Mouse (Mus musculus) left cerebral cortex, adult 18-20 months (tissue): Measurements from ENCODE around the gene Scube2. TPM values are rescaled to one million over a fixed set of nuclear protein-coding genes. Genes with fewer than 3 reads are reported as not detected.

ENCODE experiments used
- DNase-seq, 2 experiments: peaks; one replicate each; pipeline ENCODE4 v3.0.0; 2021 to 2022; ENCODE audit warnings: low spot score in 2 of 2, mixed read lengths in 1 of 2
- total RNA-seq, 2 experiments: library from RNA; stranded (reverse); gene quantifications; 2 replicates each; pipeline ENCODE4 v1.2.3; 2021

Scube2 gene
- total RNA-seq, 2 experiments from 2014 or later: 0.93 to 1.1 TPM

DNA sequence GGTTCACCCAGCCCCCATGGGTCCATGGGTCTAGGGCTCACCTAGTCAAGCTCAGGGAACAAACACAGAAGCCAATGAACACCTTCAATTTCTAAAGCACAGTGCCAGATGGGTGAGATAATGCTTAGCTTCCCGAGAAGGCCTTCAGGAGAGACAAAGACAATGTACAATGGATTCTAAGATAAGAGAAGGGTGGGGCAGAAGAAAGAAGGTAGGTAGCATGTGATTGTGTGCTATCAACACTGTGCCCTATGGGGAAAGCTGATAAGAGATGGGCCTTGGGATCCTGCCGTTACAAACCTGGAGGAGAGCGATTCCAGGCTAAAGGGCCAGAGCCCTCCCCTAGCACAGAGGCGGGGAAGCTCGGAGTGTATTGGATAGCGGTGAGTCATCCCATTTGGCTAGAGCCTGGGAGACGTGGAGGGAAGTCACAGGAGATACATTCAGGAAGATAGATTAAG lies 12.7 kb downstream of the Scube2 start:
- peak in 1 of 2 experiments; percentile 19 for DNase-seq

- peak in 1 of 2 experiments; percentile 16 for DNase-seq
Measured at GRCm38 (mm10) chr7:109852017-109852416, 13.5 kb downstream of the Scube2 start.

GRCm38 (mm10) chr7:109850531-109850930 lies 14.9 kb downstream of the Scube2 start:
- no peak for DNase-seq

GRCm38 (mm10) chr7:109849750-109850434 lies 15.6 kb downstream of the Scube2 start:
- DNase-seq: no peak

DNA sequence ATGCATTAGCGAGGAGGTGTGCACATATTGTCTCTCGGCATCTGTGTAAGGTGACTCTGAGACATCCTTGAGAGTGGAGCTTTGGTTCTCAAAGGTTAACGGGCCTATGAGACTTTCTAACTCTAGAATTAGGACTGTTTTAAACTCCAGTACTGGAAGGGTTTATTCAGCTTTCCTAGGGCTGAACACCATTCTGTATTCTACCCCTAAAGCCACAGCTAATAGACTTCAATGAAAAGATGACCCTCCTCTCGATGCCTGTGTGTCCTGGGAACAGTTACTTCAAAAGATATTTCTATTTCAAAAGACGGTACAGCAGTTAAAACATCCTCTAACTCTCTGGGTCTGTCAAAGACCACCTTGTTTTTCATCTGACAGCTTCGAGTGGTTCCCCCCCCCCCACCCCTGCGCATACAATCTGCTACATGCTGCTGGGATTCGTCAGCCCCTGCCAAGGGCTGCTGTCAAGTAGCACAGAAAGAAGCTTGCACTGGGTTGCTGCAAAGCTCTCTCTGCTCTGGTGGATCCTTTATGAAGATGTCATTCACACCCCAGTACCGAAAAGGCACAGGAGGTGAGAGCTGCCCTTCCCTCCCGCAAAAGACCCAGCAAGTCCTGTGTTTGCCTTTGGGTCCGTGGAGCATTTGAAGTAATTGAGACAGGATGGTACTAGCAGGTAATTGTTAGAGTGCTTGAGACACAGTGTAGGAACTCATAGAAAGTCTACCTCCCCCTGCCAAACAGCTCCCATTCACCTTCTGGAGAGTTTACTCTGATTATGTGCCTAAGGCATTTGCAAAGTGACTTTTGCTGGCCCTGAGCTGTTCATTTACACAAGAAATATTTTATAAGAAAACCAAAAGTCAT lies 16.4 kb downstream of the Scube2 start:
- no peak for DNase-seq

- DNase-seq: no peak
Measured at GRCm38 (mm10) chr7:109844100-109844499, 21.4 kb downstream of the Scube2 start.

DNA sequence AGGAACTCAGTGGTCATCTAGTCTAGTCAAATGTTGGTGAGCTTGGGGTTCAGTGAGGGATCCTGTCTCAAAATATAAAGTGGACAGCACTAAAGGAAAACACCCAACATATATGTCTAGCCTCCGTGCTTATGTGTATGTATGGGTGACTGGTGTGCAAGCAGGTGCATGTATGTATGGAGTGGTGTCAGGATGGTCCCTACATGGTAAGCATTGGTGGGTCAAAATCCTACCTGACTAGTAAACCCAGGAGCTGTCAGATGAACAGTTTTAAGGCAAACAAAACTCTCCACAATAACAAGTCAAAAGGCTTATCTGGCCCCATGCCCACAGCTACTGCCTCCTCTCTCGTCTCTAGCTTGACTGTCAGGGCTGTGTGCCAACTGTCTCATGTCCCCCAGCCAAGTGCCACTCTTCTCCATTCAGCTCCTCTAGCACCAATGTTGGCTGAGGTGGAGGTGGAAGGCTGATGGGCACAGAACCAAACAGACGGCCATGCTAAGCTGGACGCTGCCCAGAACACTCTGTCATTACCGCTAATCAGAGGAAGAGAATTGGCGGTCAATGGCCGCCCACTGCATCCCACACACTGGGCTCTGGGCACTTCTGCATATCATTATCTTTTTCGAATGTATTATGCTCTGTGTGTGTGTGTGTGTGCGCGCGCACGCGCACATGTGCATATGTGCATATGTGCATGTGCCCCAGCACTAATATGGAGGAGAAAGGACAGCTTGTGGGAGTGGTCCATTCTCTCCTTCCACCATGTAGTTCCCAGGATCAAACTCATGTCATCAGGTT lies 23.7 kb downstream of the Scube2 start:
- DNase-seq: peak in 1 of 2 experiments; percentile 33

DNA sequence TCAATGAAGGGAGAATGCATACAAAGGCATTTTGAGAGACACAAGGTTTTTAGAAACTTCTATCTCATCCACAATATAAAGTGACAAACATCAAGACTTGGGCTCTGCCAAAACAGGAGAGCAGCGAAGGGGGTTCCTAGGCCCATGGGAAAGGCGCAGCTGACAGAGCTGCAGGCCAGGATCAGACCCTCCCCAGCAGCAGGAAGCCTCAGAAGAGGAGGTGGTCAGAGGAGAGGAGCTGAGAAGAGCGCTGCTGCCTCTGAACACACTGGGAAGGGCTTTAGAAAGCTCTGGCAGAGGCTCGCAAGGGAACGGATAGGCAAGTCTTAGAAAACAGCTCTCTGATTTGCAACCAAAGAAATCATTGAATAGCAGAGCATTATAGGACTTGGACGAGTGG lies 24.4 kb downstream of the Scube2 start:
- DNase-seq: no peak

DNA sequence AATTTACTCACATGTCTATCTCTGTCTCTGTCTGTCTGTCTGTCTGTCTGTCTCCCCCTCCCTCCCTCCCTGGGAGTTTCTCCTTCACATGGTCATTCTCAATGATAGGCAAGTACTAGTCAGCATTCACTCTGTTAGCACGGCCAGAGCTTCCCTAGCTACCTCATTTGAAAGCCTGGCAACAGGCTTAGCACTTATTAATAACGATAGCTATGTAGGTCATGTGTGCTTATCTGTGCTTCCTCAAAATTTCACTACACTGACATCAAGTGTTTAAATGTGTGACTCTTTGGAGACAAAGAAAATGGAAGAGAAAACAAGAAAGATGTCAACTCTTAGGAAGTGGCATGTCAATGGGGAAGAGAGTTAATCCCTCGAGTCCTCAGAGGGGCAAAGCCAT lies 26.9 kb downstream of the Scube2 start:
- no peak for DNase-seq

- DNase-seq: no peak
Measured at GRCm38 (mm10) chr7:109837651-109838050, 27.8 kb downstream of the Scube2 start.

- no peak for DNase-seq
Measured at GRCm38 (mm10) chr7:109834894-109835293, 30.6 kb downstream of the Scube2 start.

DNA sequence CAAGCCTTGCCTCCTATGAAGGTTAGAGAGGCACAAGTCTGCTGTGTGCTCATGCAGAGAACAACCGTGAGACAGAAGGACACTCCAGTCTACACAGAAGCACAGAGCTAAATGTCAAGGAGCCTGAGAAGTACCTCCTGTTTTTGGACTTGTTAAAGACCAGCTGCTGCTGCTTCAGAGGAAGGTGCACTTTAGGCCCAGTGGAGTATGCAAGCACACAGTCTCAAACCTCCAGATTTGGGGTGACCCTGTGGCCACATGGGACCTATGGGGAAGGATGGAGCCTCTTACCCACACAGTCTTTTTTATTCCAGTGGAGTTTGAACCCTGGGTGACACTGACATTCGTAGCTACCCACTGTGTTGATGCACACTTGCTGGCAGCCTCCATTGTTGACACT lies 34.1 kb downstream of the Scube2 start:
- DNase-seq: no peak

DNA sequence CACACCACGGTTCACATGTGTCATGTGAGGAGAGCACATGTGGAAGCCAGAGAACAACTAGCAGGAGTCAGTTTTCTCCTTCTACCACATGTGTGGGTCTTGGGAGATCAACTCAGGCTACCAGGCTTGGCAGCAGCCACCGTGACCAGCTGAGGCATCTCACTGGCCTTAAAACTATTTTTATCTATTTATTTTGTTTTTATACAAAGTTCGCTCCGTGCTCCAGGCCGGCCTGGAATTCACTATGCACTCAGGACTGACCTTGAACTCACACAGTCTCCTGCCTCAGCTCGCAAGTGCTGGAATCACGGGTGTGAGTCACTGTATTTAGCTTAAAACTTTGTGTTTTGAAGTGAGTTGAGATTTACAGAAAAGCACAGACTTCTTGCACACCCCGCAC lies 38.6 kb downstream of the Scube2 start:
- no peak for DNase-seq

DNA sequence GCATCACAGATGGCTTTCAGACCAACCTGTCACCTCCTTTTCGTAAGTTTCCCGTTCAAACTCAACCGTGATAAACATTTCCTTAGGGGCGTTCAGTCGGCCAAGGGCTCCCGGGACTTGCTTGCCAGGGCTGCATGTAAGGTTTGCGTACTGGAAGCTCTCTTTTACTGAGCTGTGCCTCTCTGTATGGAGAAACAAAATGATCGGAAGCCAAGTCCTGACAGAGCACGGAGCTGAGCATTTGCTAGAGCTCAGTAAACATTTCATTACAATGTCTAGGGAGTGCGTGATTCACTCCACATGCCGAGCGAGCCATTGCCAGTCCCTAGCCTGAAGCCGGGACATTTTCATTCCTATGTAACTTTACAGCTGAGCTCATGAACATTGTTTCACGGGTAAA lies 40.2 kb downstream of the Scube2 start:
- no peak for DNase-seq

- DNase-seq: no peak
Measured at GRCm38 (mm10) chr7:109818600-109818999, 46.9 kb downstream of the Scube2 start.

DNA sequence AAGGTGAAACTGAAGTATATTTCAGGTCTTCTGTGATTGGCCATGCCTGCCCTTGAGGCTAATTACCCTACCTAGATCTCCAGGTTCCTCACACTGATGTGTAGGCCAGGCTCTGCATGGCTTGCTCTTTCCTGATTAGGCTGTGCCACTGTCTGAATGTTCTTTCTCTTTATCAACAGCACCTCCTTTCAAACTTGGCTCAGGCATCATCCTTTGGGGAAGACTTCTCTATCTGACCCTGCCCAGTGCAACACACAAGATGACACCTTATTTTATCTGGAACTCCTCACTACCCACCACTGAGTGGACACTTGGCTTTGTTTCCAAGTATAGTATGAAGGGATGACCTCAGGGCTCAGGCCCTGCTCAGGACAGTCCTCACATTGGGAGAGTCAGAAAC lies 47.5 kb downstream of the Scube2 start:
- DNase-seq: no peak

- DNase-seq: no peak
Measured at GRCm38 (mm10) chr7:109813330-109814140, 51.9 kb downstream of the Scube2 start.

GRCm38 (mm10) chr7:109807616-109808485 lies 57.6 kb downstream of the Scube2 start:
- DNase-seq: no peak

DNA sequence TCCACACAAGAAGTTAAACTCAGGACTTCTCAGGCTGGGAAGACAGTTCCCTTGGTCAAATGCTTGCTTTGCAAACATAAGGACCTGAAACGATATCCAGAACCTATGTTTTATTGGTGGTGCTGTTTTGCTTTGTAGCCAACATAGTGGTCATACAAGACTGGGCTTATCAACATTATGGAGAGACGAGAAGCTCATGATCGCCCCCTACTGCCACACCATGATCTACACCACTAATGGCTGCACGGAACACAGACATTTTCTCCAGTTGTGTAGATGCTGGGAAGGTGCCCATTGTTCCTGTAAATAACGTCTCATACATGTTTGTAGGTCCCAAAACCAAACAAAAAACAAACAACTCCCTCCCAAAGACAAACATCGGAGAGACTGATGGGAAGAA lies 60.6 kb downstream of the Scube2 start:
- no peak for DNase-seq

DNA sequence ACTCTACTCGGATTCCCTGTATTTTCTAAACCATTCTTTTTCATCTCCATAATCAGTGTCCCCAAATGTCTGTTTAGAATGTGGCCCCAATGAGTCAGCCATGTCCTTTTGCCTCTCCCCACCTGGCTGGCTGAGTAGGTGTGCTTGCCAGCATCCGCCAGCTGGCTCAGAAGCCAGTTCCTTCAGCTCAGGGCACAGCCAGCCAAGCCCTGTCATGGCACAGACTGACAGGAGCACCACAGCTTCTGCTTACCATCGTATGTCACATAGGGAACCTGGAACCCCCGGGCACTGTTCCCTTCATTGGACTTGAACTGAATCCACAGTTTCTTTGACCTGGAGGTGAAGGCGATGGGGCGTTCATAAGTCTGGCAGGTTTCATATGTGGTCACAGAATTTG lies 61.1 kb downstream of the Scube2 start:
- DNase-seq: no peak
